Mouse (Mus musculus) layer of hippocampus, postnatal 36 days (tissue): Measurements from ENCODE around the gene Efcab3. TPM values are rescaled to one million over a fixed set of nuclear protein-coding genes. Genes with fewer than 3 reads are reported as not detected.
A peak's percentile ranks its signal among the peaks of the same experiment; 100 is the strongest.
"Not testable (repeated sequence)": the region's sequence is repeated elsewhere in the genome, so short reads cannot be mapped to it uniquely, and the experiment has no call there.

ENCODE experiments used
- DNase-seq, 2 experiments: peaks; one replicate each; pipeline ENCODE4 v3.0.0; 2022
- total RNA-seq, 2 experiments: library from RNA; stranded (reverse); gene quantifications; 2 replicates each; pipeline ENCODE4 v1.2.3; 2021

The Efcab3 gene
- total RNA-seq: under 1 TPM; 0.46 to 0.65 TPM

- DNase-seq: no peak
Observed at GRCm38 (mm10) chr11:105063292-105063691, at the start of gene Efcab3. TSS of gene Efcab3 (plus strand) at chr11:105063592.

- no peak for DNase-seq
Observed at GRCm38 (mm10) chr11:105021071-105021470, 42.3 kb upstream of the Efcab3 start.

- DNase-seq: no peak
Observed at GRCm38 (mm10) chr11:105028744-105029348, 34.5 kb upstream of the Efcab3 start.

- DNase-seq: no peak
Observed at GRCm38 (mm10) chr11:105029525-105029924, 33.9 kb upstream of the Efcab3 start.

GRCm38 (mm10) chr11:105030229-105030628 lies 33.2 kb upstream of the Efcab3 start:
- DNase-seq: no peak

- DNase-seq: no peak
Observed at GRCm38 (mm10) chr11:105031103-105031502, 32.3 kb upstream of the Efcab3 start.

- no peak for DNase-seq
Observed at GRCm38 (mm10) chr11:105035081-105035480, 28.3 kb upstream of the Efcab3 start.

GRCm38 (mm10) chr11:105112448-105112847 lies 49.1 kb downstream of the Efcab3 start:
- not testable (repeated sequence) for DNase-seq

- no peak for DNase-seq
Observed at GRCm38 (mm10) chr11:105117814-105118213, 54.4 kb downstream of the Efcab3 start.

GRCm38 (mm10) chr11:105120551-105121061 lies 57.2 kb downstream of the Efcab3 start:
- DNase-seq: no peak

- DNase-seq: not testable (repeated sequence)
Observed at GRCm38 (mm10) chr11:105121792-105122191, 58.4 kb downstream of the Efcab3 start.

- no peak for DNase-seq
Observed at GRCm38 (mm10) chr11:105123986-105124385, 60.6 kb downstream of the Efcab3 start.

- peak; percentile 71 to 73 for DNase-seq
Observed at GRCm38 (mm10) chr11:105125735-105126519, 62.5 kb downstream of the Efcab3 start, which contains the start of gene Mettl2. TSS of gene Mettl2 (plus strand) at chr11:105126425.

GRCm38 (mm10) chr11:105126520-105127029 lies 63.2 kb downstream of the Efcab3 start:
- DNase-seq: no peak

- no peak for DNase-seq
Observed at GRCm38 (mm10) chr11:105135692-105136091, 72.3 kb downstream of the Efcab3 start.

- DNase-seq: not testable (repeated sequence)
Observed at GRCm38 (mm10) chr11:105137255-105137654, 73.9 kb downstream of the Efcab3 start.

- DNase-seq: not testable (repeated sequence)
Observed at GRCm38 (mm10) chr11:105140512-105140911, 77.1 kb downstream of the Efcab3 start.

GRCm38 (mm10) chr11:105141115-105141514 lies 77.7 kb downstream of the Efcab3 start:
- DNase-seq: no peak

- DNase-seq: no peak
Observed at GRCm38 (mm10) chr11:105143564-105143963, 80.2 kb downstream of the Efcab3 start.

GRCm38 (mm10) chr11:105144084-105144483 lies 80.7 kb downstream of the Efcab3 start:
- DNase-seq: no peak

GRCm38 (mm10) chr11:105144508-105145210 lies 81.3 kb downstream of the Efcab3 start:
- no peak for DNase-seq

GRCm38 (mm10) chr11:105145211-105145610 lies 81.8 kb downstream of the Efcab3 start:
- no peak for DNase-seq

GRCm38 (mm10) chr11:105146593-105146992 lies 83.2 kb downstream of the Efcab3 start, which contains the start of gene Gm10842:
TSS of gene Gm10842 (plus strand) at chr11:105146893.
- DNase-seq: no peak
